Mouse (Mus musculus): ENCODE data around the gene Adgrg6. TPM values are rescaled to one million over a fixed set of nuclear protein-coding genes. Genes with fewer than 3 reads are reported as not detected.

The Adgrg6 gene
- 0.53 and 0.79 TPM in 2 replicates for polyA plus RNA-seq (2016; fragmentation: Nextera tagmentation; extraction: Ambion mirVana)

DNA sequence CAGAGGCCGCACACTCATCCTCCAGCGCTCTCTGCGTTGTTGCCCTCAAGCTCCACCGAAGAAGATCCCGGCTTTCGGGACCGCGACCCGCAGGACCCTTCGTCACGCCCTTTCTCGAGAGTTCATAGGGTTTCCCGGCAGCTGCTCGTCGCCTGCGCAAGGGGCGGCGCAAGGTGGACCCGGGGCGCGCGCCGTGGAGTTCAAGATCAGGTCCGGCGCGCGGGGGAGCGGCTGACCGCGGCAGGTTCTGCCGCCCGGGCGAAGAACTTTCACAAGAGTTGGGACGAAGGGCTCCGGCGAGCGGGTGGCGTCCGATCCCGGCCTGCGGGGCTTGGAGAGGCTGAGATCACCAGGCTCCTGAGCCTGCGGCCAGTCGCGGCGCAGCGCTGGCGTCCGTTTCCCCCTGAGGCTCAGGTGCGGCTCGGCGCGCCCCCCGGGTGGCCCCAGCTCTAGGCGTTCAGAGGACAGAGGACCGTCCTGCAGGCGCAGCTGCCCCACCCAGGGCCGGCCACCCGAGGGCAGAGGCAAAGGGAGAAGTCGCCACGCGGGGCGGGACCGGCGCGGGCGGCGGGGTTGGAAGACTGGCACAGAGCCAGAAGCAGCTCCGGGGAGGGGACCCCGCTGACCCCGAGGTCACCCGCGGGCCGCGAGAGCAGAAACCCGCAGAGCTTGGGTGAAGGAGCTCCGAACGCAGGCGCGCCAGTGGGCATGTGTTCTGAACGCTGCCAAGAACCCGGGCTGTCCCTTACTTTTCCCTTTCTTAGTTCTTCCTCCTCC is at the start of gene Adgrg6:
Gene Adgrg6, minus strand, starts transcription at position 719 of the 777 bp plus-strand sequence.
- H3K9me3 ChIP-seq, result no peaks in the 10 kb centered on the region
- WGBS, result under 1% methylated on average over 81 of the region's 81 CpGs

DNA sequence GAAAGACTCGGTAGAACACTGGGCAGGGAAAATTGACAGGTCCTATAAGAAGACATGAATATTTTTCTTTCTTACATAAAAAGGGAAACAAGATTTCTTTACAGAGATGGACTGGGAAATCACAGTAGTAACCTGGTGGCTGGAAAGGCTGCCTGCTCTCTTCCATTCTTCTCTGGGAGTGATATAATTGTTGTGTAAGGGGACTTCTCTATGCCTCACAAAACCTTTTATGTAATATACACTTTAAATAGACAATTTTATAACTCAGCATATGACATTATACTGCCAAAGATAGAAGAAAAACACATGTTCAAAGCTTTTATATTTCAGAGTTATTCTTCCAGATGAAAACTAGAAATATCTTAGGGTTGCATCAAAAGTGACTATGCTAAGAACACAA is 46.8 kb upstream of the Adgrg6 start:
- no peaks in the 10 kb centered on the region for H3K9me3 ChIP-seq
- no peak for DNase-seq (ENCODE audit: low spot score)
- no peak overlapping the region for H3K4me3 ChIP-seq
- H3K27me3 ChIP-seq (replicated peaks; ENCODE audit: low read depth, poor library complexity, severe bottlenecking), result no peaks in the 10 kb centered on the region
- H3K36me3 ChIP-seq (replicated peaks), result no peaks in the 10 kb centered on the region
- WGBS, result 94% methylated on average over 1 of the region's 1 CpGs
- no peak overlapping the region for H3K27ac ChIP-seq (replicated peaks)
- H3K4me1 ChIP-seq, result no peaks in the 10 kb centered on the region

More for the DNA sequence above, at the start of gene Adgrg6:
- Histone ChIP-seq H3K4me3 (peak within 1 kb of the TSS; percentile 83), H3K27ac (replicated peaks) (peak within 1 kb of the TSS; percentile 67), H3K36me3 (replicated peaks) (no peaks in the 10 kb centered on the region), H3K4me1 (peaks cover 6% of the 10 kb centered on the region), H3K27me3 (replicated peaks; ENCODE audit: low read depth, poor library complexity, severe bottlenecking) (peaks cover 48% of the 10 kb centered on the region)
- DNase-seq (ENCODE audit: low spot score), result peak; percentile 65

DNA sequence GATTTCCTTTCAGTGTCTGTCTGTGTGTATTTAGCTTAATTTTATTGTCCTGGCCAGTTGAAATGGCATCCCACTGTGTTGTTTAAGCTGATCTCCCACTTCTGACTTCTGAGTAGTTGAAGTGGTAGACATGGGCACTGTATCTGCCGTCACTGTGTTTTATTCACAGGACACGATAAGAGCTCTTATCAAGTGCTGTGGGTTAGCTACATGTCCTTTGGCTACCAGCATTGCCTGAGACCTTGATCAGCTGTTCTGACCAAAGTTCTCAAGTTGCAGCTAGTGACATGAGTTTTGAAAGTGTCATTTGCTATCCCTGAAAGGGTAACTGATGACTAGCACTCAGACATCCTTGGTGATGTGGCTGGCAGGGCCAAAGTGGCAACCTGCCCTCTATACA is 45.4 kb upstream of the Adgrg6 start:
- Histone ChIP-seq H3K27ac (replicated peaks) (no peak overlapping the region), H3K36me3 (replicated peaks) (no peaks in the 10 kb centered on the region), H3K4me3 (no peak overlapping the region), H3K9me3 (no peaks in the 10 kb centered on the region), H3K27me3 (replicated peaks; ENCODE audit: low read depth, poor library complexity, severe bottlenecking) (no peaks in the 10 kb centered on the region), H3K4me1 (no peaks in the 10 kb centered on the region)
- WGBS, result 92% methylated on average over 2 of the region's 2 CpGs
- DNase-seq (ENCODE audit: low spot score), result no peak

DNA sequence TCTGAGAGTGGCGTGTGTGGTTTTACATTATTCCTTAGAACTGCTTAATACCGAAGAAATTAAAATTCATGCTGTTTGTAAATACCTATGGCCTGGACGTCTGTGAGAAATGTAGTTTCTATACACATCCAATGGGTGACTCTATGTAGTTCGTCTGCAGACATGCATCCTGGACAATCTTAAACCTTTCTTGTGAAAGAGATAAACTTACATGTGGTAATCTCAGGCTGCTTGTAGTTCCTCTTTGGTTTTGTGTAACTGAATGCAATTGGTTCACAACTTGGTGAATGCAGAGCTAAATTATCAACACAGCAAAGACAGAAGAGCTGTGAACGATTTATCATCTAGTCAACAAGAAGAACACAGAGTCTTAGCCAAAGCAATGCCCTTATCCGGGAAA is 44.2 kb upstream of the Adgrg6 start:
- Histone ChIP-seq H3K4me3 (no peak overlapping the region), H3K9me3 (no peaks in the 10 kb centered on the region), H3K4me1 (no peaks in the 10 kb centered on the region), H3K27ac (replicated peaks) (no peak overlapping the region), H3K27me3 (replicated peaks; ENCODE audit: low read depth, poor library complexity, severe bottlenecking) (no peaks in the 10 kb centered on the region), H3K36me3 (replicated peaks) (no peaks in the 10 kb centered on the region)
- WGBS, result 91% methylated on average over 6 of the region's 6 CpGs
- no peak for DNase-seq (ENCODE audit: low spot score)

DNA sequence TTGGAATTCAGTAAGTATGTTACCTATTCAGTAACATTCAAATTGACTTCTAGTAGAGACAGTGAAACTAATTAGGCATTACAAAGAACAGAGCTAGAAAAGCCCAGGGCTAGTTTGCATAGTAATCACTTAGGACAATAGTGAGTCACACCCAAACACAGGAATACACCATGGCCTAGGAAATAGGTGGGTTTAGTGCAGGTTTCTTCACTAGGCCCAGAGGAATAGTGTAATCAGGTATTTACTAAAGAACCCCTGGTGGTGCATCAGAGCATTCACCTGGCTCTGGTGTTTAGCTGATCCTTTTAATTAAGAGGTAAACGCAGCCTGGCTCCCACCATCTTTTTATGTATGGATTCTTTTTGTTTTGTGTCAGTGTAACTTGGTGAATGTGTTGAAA is 38.0 kb upstream of the Adgrg6 start:
- Histone ChIP-seq H3K4me3 (no peak overlapping the region), H3K9me3 (no peaks in the 10 kb centered on the region), H3K27ac (replicated peaks) (no peak overlapping the region), H3K4me1 (no peaks in the 10 kb centered on the region), H3K27me3 (replicated peaks; ENCODE audit: low read depth, poor library complexity, severe bottlenecking) (no peaks in the 10 kb centered on the region), H3K36me3 (replicated peaks) (no peaks in the 10 kb centered on the region)
- WGBS, result 85% methylated on average over 1 of the region's 1 CpGs
- DNase-seq (ENCODE audit: low spot score), result no peak

DNA sequence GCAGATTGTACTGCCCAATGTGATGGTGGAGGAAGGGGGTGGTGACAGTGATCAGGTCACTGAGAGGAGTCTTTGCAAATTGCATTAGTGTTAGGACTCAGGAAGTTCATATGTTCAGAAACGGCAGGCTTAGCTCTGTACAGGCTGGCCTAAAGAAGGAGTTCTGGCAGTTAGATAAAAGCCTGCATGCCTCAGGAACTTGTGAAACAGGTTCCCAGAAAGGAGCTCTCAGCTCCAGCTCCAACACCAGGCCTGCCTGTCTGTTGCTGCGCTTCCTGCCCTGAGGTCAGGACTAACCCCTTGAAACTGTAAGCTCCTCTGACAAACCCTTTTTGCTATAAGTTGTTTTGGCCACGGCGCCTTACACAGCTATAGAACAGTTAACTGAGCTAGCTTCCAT is 28.8 kb upstream of the Adgrg6 start:
- Histone ChIP-seq H3K4me1 (peaks cover 5% of the 10 kb centered on the region; the same call in 1 of the 2 replicates), H3K27ac (replicated peaks) (no peak overlapping the region), H3K4me3 (no peak overlapping the region), H3K27me3 (replicated peaks; ENCODE audit: low read depth, poor library complexity, severe bottlenecking) (no peaks in the 10 kb centered on the region), H3K9me3 (no peaks in the 10 kb centered on the region), H3K36me3 (replicated peaks) (no peaks in the 10 kb centered on the region)
- 56% methylated on average over 4 of the region's 4 CpGs for WGBS
- peak; percentile 24 for DNase-seq (ENCODE audit: low spot score)

DNA sequence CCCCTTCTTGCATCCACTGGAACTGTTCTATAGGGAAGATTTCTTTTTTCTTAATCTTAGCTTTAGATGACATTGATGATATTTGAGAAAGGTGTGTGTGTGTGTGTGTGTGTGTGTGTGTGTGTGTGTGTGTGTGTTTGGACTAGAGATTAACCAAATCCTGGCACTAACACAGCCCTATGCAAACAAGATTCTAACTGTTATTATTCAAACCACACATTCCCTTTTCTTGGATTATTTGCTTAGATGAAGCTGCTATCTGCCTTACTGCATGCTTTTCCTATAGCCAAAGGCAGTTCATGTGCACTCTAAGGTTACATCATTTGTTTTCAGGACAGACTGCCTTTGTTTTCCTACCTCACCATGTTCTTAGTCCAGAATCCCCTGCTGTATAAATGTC is 25.7 kb upstream of the Adgrg6 start:
- no peaks in the 10 kb centered on the region for H3K9me3 ChIP-seq
- DNase-seq (ENCODE audit: low spot score), result no peak

DNA sequence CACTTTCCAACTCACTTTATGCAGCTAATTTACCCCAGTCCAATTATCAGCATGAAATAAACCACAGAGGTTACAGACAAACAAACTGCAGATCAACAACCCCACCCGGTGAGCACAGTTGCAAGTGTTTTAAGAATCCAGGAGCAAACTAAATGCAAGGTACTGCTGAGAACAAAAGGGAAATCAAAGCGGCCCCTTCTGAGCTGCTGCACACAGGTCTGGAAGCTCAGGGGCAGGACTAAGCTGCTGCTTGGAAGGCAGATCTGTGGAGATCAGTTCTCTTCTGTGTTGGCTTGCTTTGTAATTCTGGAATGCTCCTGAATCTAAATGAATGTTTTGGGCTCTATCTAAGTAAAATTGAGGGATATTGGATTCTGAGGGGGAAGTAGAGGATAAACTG is 25.2 kb upstream of the Adgrg6 start:
- Histone ChIP-seq H3K36me3 (replicated peaks) (no peaks in the 10 kb centered on the region), H3K27me3 (replicated peaks; ENCODE audit: low read depth, poor library complexity, severe bottlenecking) (no peaks in the 10 kb centered on the region), H3K4me3 (no peak overlapping the region), H3K9me3 (no peaks in the 10 kb centered on the region), H3K27ac (replicated peaks) (no peak overlapping the region), H3K4me1 (peaks cover 5% of the 10 kb centered on the region; the same call in 1 of the 2 replicates)
- DNase-seq (ENCODE audit: low spot score), result no peak
- 11% methylated on average over 2 of the region's 2 CpGs for WGBS

More for the DNA sequence above, 25.7 kb upstream of the Adgrg6 start:
- no peaks in the 10 kb centered on the region for H3K36me3 ChIP-seq (replicated peaks)
- peaks cover 5% of the 10 kb centered on the region; the same call in 1 of the 2 replicates for H3K4me1 ChIP-seq
- no peak overlapping the region for H3K27ac ChIP-seq (replicated peaks)
- no peak overlapping the region for H3K4me3 ChIP-seq
- H3K27me3 ChIP-seq (replicated peaks; ENCODE audit: low read depth, poor library complexity, severe bottlenecking), result no peaks in the 10 kb centered on the region

DNA sequence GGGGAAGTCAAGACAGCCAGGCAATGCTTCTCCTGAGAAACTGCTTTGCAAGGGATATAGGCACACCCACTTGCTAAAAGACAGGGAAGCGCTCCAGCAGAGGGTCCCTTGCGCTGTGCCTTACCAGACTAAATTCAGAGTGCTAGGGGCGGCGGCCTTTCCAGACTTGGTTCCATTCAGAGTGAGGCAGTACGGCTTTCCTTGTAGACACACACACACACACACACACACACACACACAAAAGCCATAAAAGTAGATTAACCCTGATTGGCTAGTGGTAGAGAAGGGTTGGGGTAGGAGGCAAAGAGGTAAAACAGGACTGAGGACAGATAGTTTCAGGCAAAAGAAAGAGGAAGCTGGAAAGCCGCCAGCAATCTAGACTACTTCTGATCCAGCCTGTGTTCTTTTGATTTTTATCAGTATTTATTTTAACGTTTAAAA is 672 bp upstream of the Adgrg6 start:
- Histone ChIP-seq H3K27me3 (replicated peaks; ENCODE audit: low read depth, poor library complexity, severe bottlenecking) (peaks cover 48% of the 10 kb centered on the region), H3K27ac (replicated peaks) (no peak overlapping the region), H3K4me3 (no peak overlapping the region), H3K36me3 (replicated peaks) (no peaks in the 10 kb centered on the region), H3K9me3 (no peaks in the 10 kb centered on the region), H3K4me1 (peaks cover 6% of the 10 kb centered on the region)
- WGBS, result 33% methylated on average over 7 of the region's 7 CpGs
- peak; percentile 36 for DNase-seq (ENCODE audit: low spot score)

DNA sequence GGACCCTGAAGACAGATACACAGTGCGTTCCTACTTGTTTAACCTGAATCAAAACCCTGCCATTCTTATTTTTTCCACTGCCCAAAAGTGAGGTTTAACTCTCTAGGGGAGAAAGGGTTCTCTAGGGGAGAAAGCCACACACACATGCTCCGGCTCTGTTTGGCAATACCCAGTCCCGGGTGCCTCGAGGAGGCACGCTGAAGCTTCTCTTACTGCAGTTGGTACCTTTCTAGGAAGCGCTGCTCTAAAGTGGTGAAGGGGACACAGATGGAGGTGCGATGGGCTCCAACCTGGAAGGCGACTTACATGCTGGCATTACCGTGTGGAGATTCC is 885 bp downstream of the Adgrg6 start:
- 8% methylated on average over 9 of the region's 9 CpGs for WGBS
- DNase-seq (ENCODE audit: low spot score), result no peak
- Histone ChIP-seq H3K36me3 (replicated peaks) (no peaks in the 10 kb centered on the region), H3K27me3 (replicated peaks; ENCODE audit: low read depth, poor library complexity, severe bottlenecking) (peaks cover 48% of the 10 kb centered on the region), H3K9me3 (no peaks in the 10 kb centered on the region), H3K27ac (replicated peaks) (peak overlapping the region; percentile 67; the same call in 1 of the 2 replicates), H3K4me3 (peak overlapping the region; percentile 83), H3K4me1 (peaks cover 6% of the 10 kb centered on the region)

DNA sequence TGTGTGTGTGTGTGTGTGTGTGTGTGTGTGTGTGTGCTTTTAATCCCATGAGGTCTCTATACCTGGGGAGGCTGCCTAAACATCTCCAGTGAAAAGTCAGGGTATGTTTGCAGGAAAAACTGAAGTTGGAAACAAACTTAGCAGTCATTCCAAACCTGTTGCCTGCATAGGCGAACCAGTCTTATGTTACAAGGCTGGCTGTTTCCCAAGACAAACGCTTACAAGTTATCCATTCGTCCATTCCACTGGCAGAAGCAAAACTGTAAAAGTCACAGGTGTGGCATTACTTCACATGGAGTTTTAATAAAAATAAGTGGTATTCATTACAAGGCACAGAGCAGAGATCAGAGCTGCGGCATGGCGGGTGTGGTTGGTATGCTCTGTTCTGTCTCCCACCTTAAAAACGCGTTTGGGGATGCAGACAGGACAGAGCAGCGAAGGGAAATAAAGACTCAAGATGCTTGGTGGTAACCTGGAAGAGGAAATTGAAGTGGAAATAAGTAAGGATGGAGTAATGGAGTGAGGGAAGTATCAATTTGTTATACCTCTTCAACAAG is 1.9 kb downstream of the Adgrg6 start:
- WGBS, result 80% methylated on average over 8 of the region's 8 CpGs
- no peak overlapping the region for H3K27ac ChIP-seq (replicated peaks)
- H3K27me3 ChIP-seq (replicated peaks; ENCODE audit: low read depth, poor library complexity, severe bottlenecking), result peaks cover 48% of the 10 kb centered on the region
- H3K9me3 ChIP-seq, result no peaks in the 10 kb centered on the region
- H3K4me1 ChIP-seq, result peaks cover 6% of the 10 kb centered on the region
- DNase-seq (ENCODE audit: low spot score), result no peak
- H3K36me3 ChIP-seq (replicated peaks), result no peaks in the 10 kb centered on the region
- no peak overlapping the region for H3K4me3 ChIP-seq

DNA sequence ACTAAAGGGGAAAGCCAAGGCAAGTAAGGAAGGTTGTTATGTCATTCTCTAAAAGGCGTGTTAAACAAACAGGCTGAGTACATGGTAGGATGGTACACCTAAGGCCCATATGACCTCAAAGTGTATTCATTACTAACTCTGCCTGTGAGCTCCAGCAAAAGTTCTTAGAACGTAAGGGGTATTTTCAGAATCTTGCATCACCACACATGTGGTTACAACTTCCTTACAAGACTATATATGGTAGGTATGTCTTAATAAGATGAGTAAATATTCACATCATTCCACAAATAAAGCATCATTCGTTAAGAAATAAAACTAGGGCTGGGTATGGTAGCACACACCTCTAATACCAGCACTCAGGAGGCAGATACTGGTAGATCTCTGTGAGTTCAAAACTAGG is 8.4 kb downstream of the Adgrg6 start:
- H3K27ac ChIP-seq (replicated peaks), result no peak overlapping the region
- H3K9me3 ChIP-seq, result no peaks in the 10 kb centered on the region
- H3K4me1 ChIP-seq, result no peaks in the 10 kb centered on the region
- WGBS, result 85% methylated on average over 3 of the region's 3 CpGs
- no peaks in the 10 kb centered on the region for H3K36me3 ChIP-seq (replicated peaks)
- no peak overlapping the region for H3K4me3 ChIP-seq
- no peaks in the 10 kb centered on the region for H3K27me3 ChIP-seq (replicated peaks; ENCODE audit: low read depth, poor library complexity, severe bottlenecking)
- no peak for DNase-seq (ENCODE audit: low spot score)

DNA sequence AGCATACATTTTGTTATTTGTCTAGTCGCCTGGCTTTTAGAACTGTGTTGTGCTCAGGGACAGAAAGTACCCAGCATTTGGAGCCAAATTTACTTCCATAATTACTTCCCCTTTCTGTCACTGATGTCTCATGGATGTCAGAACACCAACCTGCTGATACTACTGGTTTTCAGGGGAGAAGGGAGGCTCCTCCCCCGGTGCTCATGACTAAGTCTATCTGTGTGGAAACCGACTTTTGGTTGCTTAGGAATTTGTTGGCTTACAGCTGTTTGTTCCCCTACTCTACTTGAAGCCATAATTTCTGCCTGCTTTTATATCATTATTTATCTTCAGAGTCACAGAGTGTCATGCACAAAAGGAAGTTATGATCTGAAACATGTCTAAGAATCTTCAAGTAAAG is 14.4 kb downstream of the Adgrg6 start:
- DNase-seq (ENCODE audit: low spot score), result no peak
- H3K27me3 ChIP-seq (replicated peaks; ENCODE audit: low read depth, poor library complexity, severe bottlenecking), result no peaks in the 10 kb centered on the region
- no peaks in the 10 kb centered on the region for H3K4me1 ChIP-seq
- no peak overlapping the region for H3K4me3 ChIP-seq
- H3K36me3 ChIP-seq (replicated peaks), result no peaks in the 10 kb centered on the region
- WGBS, result 87% methylated on average over 3 of the region's 3 CpGs
- H3K27ac ChIP-seq (replicated peaks), result no peak overlapping the region
- H3K9me3 ChIP-seq, result no peaks in the 10 kb centered on the region
